8 mouse cellular contexts compared by ENCODE assay signal in the genomic region with DNA sequence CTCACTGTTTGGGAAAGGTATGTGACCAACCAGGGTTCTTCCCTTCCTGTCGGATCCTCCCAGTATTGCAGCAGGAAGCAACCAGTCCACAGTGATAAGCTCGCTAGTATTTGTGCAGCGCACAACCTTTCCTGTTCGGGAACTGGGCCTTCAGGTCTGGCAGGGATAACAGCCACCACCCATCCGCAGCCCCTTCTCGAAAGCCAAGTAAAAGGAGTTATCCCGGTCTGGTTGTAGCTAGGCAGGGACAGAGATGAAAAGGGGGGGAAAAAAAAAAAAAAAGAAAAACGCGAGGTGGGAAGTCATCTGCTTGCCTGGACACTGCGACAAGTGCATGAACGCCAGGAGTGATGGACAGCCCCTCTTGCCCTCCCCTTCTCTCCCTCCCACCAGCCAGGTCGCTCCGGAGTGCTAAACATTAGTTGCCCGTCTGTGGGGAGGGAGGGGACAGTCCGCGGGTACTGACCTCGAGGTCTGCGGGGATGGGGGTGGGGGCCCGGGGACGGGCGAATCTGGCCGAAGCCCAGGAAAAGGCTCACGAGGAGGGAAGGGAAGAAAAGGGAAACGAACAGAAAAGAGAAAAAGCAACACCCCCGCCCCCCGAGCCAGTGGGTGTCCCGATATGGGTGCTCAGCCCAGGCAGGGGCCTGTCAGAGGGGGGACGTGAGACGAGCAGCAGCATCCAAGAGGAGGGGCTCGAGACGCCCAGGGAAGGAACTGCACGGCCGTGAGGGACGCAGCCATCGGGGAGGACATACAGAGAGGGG. TPM values are rescaled to one million over a fixed set of nuclear protein-coding genes. Genes with fewer than 3 reads are reported as not detected.
DNase-seq lines count a peak whose midpoint lies in the region; ATAC-seq lines count a peak whose summit lies in the region.

No protein-coding gene starts in this region.

- no peaks in the 10 kb centered on the region for H3K27me3 ChIP-seq in embryonic facial prominence, embryonic 12.5 days
- no peaks in the 10 kb centered on the region for H3K27me3 ChIP-seq in limb, embryonic 12.5 days
- no peaks in the 10 kb centered on the region for H3K27me3 ChIP-seq in midbrain, embryonic 13.5 days

- peak overlapping the region; percentile 88 for H3K27ac ChIP-seq in embryonic facial prominence, embryonic 12.5 days
- H3K27ac ChIP-seq in limb, embryonic 12.5 days: peak overlapping the region; percentile 87
- peak overlapping the region; percentile 93 for H3K27ac ChIP-seq in midbrain, embryonic 13.5 days

- H3K4me3 ChIP-seq in embryonic facial prominence, embryonic 12.5 days: peak overlapping the region; percentile 97
- peak overlapping the region; percentile 98 for H3K4me3 ChIP-seq in limb, embryonic 12.5 days (replicated peaks)
- H3K4me3 ChIP-seq in midbrain, embryonic 13.5 days (replicated peaks): peak overlapping the region; percentile 85

- no peaks in the 10 kb centered on the region for H3K9me3 ChIP-seq in embryonic facial prominence, embryonic 12.5 days
- no peaks in the 10 kb centered on the region for H3K9me3 ChIP-seq in limb, embryonic 12.5 days
- H3K9me3 ChIP-seq in midbrain, embryonic 13.5 days: no peaks in the 10 kb centered on the region

- peak; percentile 85 for ATAC-seq in embryonic facial prominence, embryonic 12.5 days (ENCODE audit: insufficient number of reproducible peaks, insufficient read depth, low FRiP score, low TSS enrichment)
- peak; percentile 29; the same call in 1 of the 2 replicates for ATAC-seq in limb, embryonic 12.5 days (ENCODE audit: insufficient number of reproducible peaks, insufficient read depth, low FRiP score, low TSS enrichment, low read depth)
- peak; percentile 91 for ATAC-seq in midbrain, embryonic 13.5 days

- WGBS in embryonic facial prominence, embryonic 12.5 days: under 1% methylated on average over 33 of the region's 35 CpGs
- WGBS in limb, embryonic 12.5 days: 1% methylated on average over 31 of the region's 35 CpGs
- WGBS in midbrain, embryonic 13.5 days: under 1% methylated on average over 35 of the region's 35 CpGs

- peaks cover 6% of the 10 kb centered on the region; the same call in 1 of the 2 replicates for H3K4me1 ChIP-seq in embryonic facial prominence, embryonic 12.5 days
- no peaks in the 10 kb centered on the region; the same call in 1 of the 2 replicates for H3K4me1 ChIP-seq in limb, embryonic 12.5 days (replicated peaks)
- H3K4me1 ChIP-seq in midbrain, embryonic 13.5 days (replicated peaks): peaks cover 8% of the 10 kb centered on the region

- no peaks in the 10 kb centered on the region for H3K36me3 ChIP-seq in embryonic facial prominence, embryonic 12.5 days
- no peaks in the 10 kb centered on the region for H3K36me3 ChIP-seq in limb, embryonic 12.5 days
- no peaks in the 10 kb centered on the region for H3K36me3 ChIP-seq in midbrain, embryonic 13.5 days

- peak overlapping the region; percentile 77 for H3K4me2 ChIP-seq in embryonic facial prominence, embryonic 12.5 days (replicated peaks)
- H3K4me2 ChIP-seq in limb, embryonic 12.5 days: peak overlapping the region; percentile 73
- peak overlapping the region; percentile 79 for H3K4me2 ChIP-seq in midbrain, embryonic 13.5 days (replicated peaks)

- peak; percentile 89 for DNase-seq in 416B (ENCODE audit: low read depth)
- peak; percentile 66 to 70 for DNase-seq in adrenal gland, postnatal 36 days
- DNase-seq in heart, adult 11 months: peak; percentile 99
- peak; percentile 73 for DNase-seq in kidney, adult 11 months
- DNase-seq in spleen, postnatal 10 days (ENCODE audit: low spot score in 2 of 2): peak; percentile 63 to 65

- peak overlapping the region; percentile 87 for H3K9ac ChIP-seq in embryonic facial prominence, embryonic 12.5 days
- H3K9ac ChIP-seq in limb, embryonic 12.5 days (replicated peaks): peak overlapping the region; percentile 91
- H3K9ac ChIP-seq in midbrain, embryonic 13.5 days (replicated peaks): peak overlapping the region; percentile 88

RNA-seq across cellular contexts. Expression of gene Rab11a, which starts 0.7 kb away (rescaled TPM):
- total RNA-seq in adrenal gland, postnatal 36 days (2021): 100 to 1,000 TPM; 266 to 324 TPM
- 279 and 283 TPM in 2 replicates for polyA plus RNA-seq in embryonic facial prominence, embryonic 12.5 days (2016; fragmentation: Nextera tagmentation; extraction: Ambion mirVana)
- polyA plus RNA-seq in limb, embryonic 12.5 days (2016; fragmentation: Nextera tagmentation; extraction: Ambion mirVana): 236 and 252 TPM in 2 replicates
- polyA plus RNA-seq in midbrain, embryonic 13.5 days (2015; fragmentation: Nextera tagmentation; extraction: Ambion mirVana): 378 and 397 TPM in 2 replicates

Comparison
In these comparisons a context has a peak if more than half of its experiments do, and no peak if none do; other contexts are left out.
1. Peak in every context shown above with its lines: DNase-seq, ATAC-seq, H3K4me3 ChIP-seq and H3K27ac ChIP-seq.
2. ATAC-seq: peak in every context shown above with its lines; median percentile 91 in midbrain, embryonic 13.5 days; 85 in embryonic facial prominence, embryonic 12.5 days; 29 in limb, embryonic 12.5 days.